Mouse (Mus musculus): ENCODE measurements at regions not wholly inside any gene's neighbourhood (a gene's known extent, or its start where the extent isn't known, plus 50 kb on each side); places are given as distances from the start of the nearest gene placed in this dataset.
"Not testable (repeated sequence)": the region's sequence is repeated elsewhere in the genome, so short reads cannot be mapped to it uniquely, and the experiment has no call there.

GRCm38 (mm10) chr16:3122861-3123477 is 467.9 kb upstream of the Olfr161 start:
- peak; percentile 91 for TF ChIP-seq CTCF (conservative IDR thresholded peaks at IDR 0.05; ENCODE audit: low read length)
- not testable (repeated sequence) for TF ChIP-seq POU5F1, NANOG (IDR thresholded peaks at IDR 0.05; ENCODE audit: borderline replicate concordance, low read length)
